Mouse (Mus musculus): ENCODE results near the gene Eps8l2.

DNA sequence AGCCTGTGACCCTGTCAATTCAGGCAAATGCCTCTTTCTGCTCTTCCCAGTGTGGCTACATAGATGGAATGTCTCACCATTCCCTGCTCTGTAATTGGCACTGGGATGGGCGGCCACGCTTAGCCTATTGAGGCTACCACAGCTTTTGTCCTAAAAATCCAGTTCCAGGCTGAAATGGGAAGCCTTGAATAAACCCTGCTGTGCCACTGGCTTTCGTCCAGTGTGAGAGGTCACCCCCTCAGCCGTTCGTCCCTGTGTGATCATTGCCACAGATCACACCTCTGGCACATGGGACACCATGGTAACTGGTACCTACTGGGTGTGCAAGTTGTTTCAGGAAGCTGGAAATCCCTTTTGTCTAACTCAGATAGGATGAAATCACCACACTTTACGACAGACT is 34.9 kb downstream of the Eps8l2 start:
- TF ChIP-seq CTCF (IDR thresholded peaks at IDR 0.05; ENCODE audit: low read depth): no peak
- no peak for TF ChIP-seq EP300 (IDR thresholded peaks at IDR 0.05; ENCODE audit: low read depth)
